Mouse (Mus musculus) erythroblast, embryonic 14.5 days (primary cell): ENCODE results near the gene Dnah5. TPM values are rescaled to one million over a fixed set of nuclear protein-coding genes. Genes with fewer than 3 reads are reported as not detected.
"Not testable (repeated sequence)": the region's sequence is repeated elsewhere in the genome, so short reads cannot be mapped to it uniquely, and the experiment has no call there.

ENCODE experiments used
- H3K27me3 ChIP-seq: 2 replicates; pipeline ENCODE4 v1.6.1; 2012; ENCODE audit warnings: inconsistent platforms; ENCODE audit not compliant: control insufficient read depth
- H3K36me3 ChIP-seq: 2 replicates; pipeline ENCODE4 v1.6.1; 2012; ENCODE audit warnings: mild to moderate bottlenecking, inconsistent platforms; ENCODE audit not compliant: control insufficient read depth
- H3K4me1 ChIP-seq: 2 replicates; pipeline ENCODE4 v1.6.1; 2012; ENCODE audit warnings: inconsistent platforms; ENCODE audit not compliant: control insufficient read depth
- H3K4me3 ChIP-seq: replicated peaks from 2 replicates; pipeline ENCODE3; 2012; ENCODE audit warnings: moderate library complexity, mild to moderate bottlenecking, inconsistent platforms
- H3K9me3 ChIP-seq: 2 replicates; pipeline ENCODE4 v1.6.1; 2012; ENCODE audit warnings: low read length, inconsistent platforms, mixed read lengths; ENCODE audit not compliant: control insufficient read depth
- GATA1 ChIP-seq: IDR thresholded peaks from 2 replicates; pipeline ENCODE4 v1.6.1; 2012; ENCODE audit warnings: low read length, inconsistent platforms, mixed read lengths
- TAL1 ChIP-seq: IDR thresholded peaks from 3 replicates; pipeline ENCODE4 v1.6.1; 2012; ENCODE audit warnings: low read length, inconsistent platforms, mixed read lengths
- polyA plus RNA-seq: library from polyadenylated mRNA; stranded (reverse); fragments of >175 nt; gene quantifications from 2 replicates; pipeline ENCODE4 v1.2.3, GENCODE M21; 2012

Gene Dnah5
- polyA plus RNA-seq, 1 experiment = not detected

GRCm38 (mm10) chr15:28399258-28399657 lies 195.7 kb downstream of the Dnah5 start:
- no peaks in the 10 kb centered on the region for H3K36me3 ChIP-seq
- TF ChIP-seq TAL1 (no peak), GATA1 (no peak)
- no peak overlapping the region for H3K4me3 ChIP-seq
- H3K4me1 ChIP-seq = no peaks in the 10 kb centered on the region
- H3K9me3 ChIP-seq = no peaks in the 10 kb centered on the region; the same call in 1 of the 2 replicates
- H3K27me3 ChIP-seq = no peaks in the 10 kb centered on the region

- Histone ChIP-seq H3K4me1 (no peaks in the 10 kb centered on the region), H3K27me3 (no peaks in the 10 kb centered on the region), H3K4me3 (no peak overlapping the region), H3K36me3 (no peaks in the 10 kb centered on the region), H3K9me3 (no peaks in the 10 kb centered on the region)
- TF ChIP-seq TAL1 (no peak), GATA1 (no peak)
These were observed 201.1 kb downstream of the Dnah5 start for GRCm38 (mm10) chr15:28404630-28405029.

GRCm38 (mm10) chr15:28405136-28405535 lies 201.6 kb downstream of the Dnah5 start:
- no peaks in the 10 kb centered on the region for H3K4me1 ChIP-seq
- TF ChIP-seq TAL1 = no peak
- TF ChIP-seq GATA1 = no peak

GRCm38 (mm10) chr15:28439702-28440101 lies 236.2 kb downstream of the Dnah5 start:
- no peaks in the 10 kb centered on the region for H3K4me1 ChIP-seq
- no peak overlapping the region for H3K4me3 ChIP-seq
- TF ChIP-seq TAL1 (no peak), GATA1 (no peak)
- H3K9me3 ChIP-seq = no peaks in the 10 kb centered on the region
- no peaks in the 10 kb centered on the region for H3K27me3 ChIP-seq
- H3K36me3 ChIP-seq = no peaks in the 10 kb centered on the region

More at GRCm38 (mm10) chr15:28405136-28405535, 201.6 kb downstream of the Dnah5 start:
- Histone ChIP-seq H3K9me3 (no peaks in the 10 kb centered on the region), H3K36me3 (no peaks in the 10 kb centered on the region), H3K4me3 (no peak overlapping the region), H3K27me3 (no peaks in the 10 kb centered on the region)

GRCm38 (mm10) chr15:28444494-28444893 lies 240.9 kb downstream of the Dnah5 start:
- no peaks in the 10 kb centered on the region for H3K9me3 ChIP-seq
- no peaks in the 10 kb centered on the region for H3K27me3 ChIP-seq
- no peaks in the 10 kb centered on the region for H3K4me1 ChIP-seq
- H3K36me3 ChIP-seq = no peaks in the 10 kb centered on the region
- TF ChIP-seq TAL1 (no peak), GATA1 (no peak)
- no peak overlapping the region for H3K4me3 ChIP-seq

GRCm38 (mm10) chr15:28461091-28461778 lies 257.7 kb downstream of the Dnah5 start:
- not testable (repeated sequence) for H3K27me3 ChIP-seq, H3K36me3 ChIP-seq, H3K4me3 ChIP-seq, H3K9me3 ChIP-seq, H3K4me1 ChIP-seq

GRCm38 (mm10) chr15:28466591-28467247 lies 263.2 kb downstream of the Dnah5 start:
- no peak overlapping the region for H3K4me3 ChIP-seq
- H3K36me3 ChIP-seq = no peaks in the 10 kb centered on the region
- H3K9me3 ChIP-seq = no peaks in the 10 kb centered on the region
- TF ChIP-seq GATA1 (no peak), TAL1 (no peak)
- no peaks in the 10 kb centered on the region for H3K27me3 ChIP-seq
- no peaks in the 10 kb centered on the region for H3K4me1 ChIP-seq

GRCm38 (mm10) chr15:28473749-28474390 lies 270.3 kb downstream of the Dnah5 start:
- Histone ChIP-seq H3K4me3 (no peak overlapping the region), H3K36me3 (no peaks in the 10 kb centered on the region), H3K4me1 (no peaks in the 10 kb centered on the region), H3K27me3 (no peaks in the 10 kb centered on the region), H3K9me3 (peaks cover 4% of the 10 kb centered on the region; the same call in 1 of the 2 replicates)
- TF ChIP-seq TAL1 = no peak
- TF ChIP-seq GATA1 = no peak

- H3K36me3 ChIP-seq = no peaks in the 10 kb centered on the region
- no peaks in the 10 kb centered on the region for H3K4me1 ChIP-seq
- peaks cover 4% of the 10 kb centered on the region; the same call in 1 of the 2 replicates for H3K9me3 ChIP-seq
- H3K27me3 ChIP-seq = no peaks in the 10 kb centered on the region
- no peak overlapping the region for H3K4me3 ChIP-seq
- TF ChIP-seq TAL1 (no peak), GATA1 (no peak)
These were observed 299.3 kb downstream of the Dnah5 start for GRCm38 (mm10) chr15:28502820-28503219.
